Mouse (Mus musculus): ENCODE measurements around the gene Cnih3. TPM values are rescaled to one million over a fixed set of nuclear protein-coding genes. Genes with fewer than 3 reads are reported as not detected.

Cnih3 gene
- polyA plus RNA-seq, 1 experiment from 2014 or later = 0.11 TPM

GRCm38 (mm10) chr1:181476557-181476956 lies 124.1 kb downstream of the Cnih3 start:
- ATAC-seq (replicated peaks; ENCODE audit: insufficient number of reproducible peaks, insufficient read depth, low FRiP score, low read depth) = no peak
- H3K27me3 ChIP-seq = no peaks in the 10 kb centered on the region
- H3K9me3 ChIP-seq (replicated peaks) = no peaks in the 10 kb centered on the region; the same call in 1 of the 2 replicates
- no peaks in the 10 kb centered on the region for H3K36me3 ChIP-seq
- H3K4me2 ChIP-seq = no peak overlapping the region
- WGBS = 67% methylated on average over 6 of the region's 6 CpGs
- no peak overlapping the region for H3K9ac ChIP-seq
- no peak overlapping the region for H3K4me3 ChIP-seq
- no peaks in the 10 kb centered on the region for H3K4me1 ChIP-seq (replicated peaks)
- H3K27ac ChIP-seq = no peak overlapping the region

GRCm38 (mm10) chr1:181484696-181485095 lies 132.3 kb downstream of the Cnih3 start:
- Histone ChIP-seq H3K4me1 (replicated peaks) (no peaks in the 10 kb centered on the region), H3K9me3 (replicated peaks) (no peaks in the 10 kb centered on the region), H3K4me3 (no peak overlapping the region), H3K4me2 (no peak overlapping the region), H3K27me3 (no peaks in the 10 kb centered on the region), H3K9ac (no peak overlapping the region), H3K27ac (no peak overlapping the region), H3K36me3 (no peaks in the 10 kb centered on the region)
- ATAC-seq (replicated peaks; ENCODE audit: insufficient number of reproducible peaks, insufficient read depth, low FRiP score, low read depth) = no peak
- 72% methylated on average over 5 of the region's 5 CpGs for WGBS

- Histone ChIP-seq H3K27ac (no peak overlapping the region), H3K4me3 (no peak overlapping the region), H3K9me3 (replicated peaks) (no peaks in the 10 kb centered on the region), H3K27me3 (no peaks in the 10 kb centered on the region), H3K4me1 (replicated peaks) (no peaks in the 10 kb centered on the region), H3K36me3 (no peaks in the 10 kb centered on the region), H3K9ac (no peak overlapping the region), H3K4me2 (no peak overlapping the region)
- ATAC-seq (replicated peaks; ENCODE audit: insufficient number of reproducible peaks, insufficient read depth, low FRiP score, low read depth) = no peak
- WGBS = 93% methylated on average over 2 of the region's 2 CpGs
Measured at GRCm38 (mm10) chr1:181503471-181503870, 151.0 kb downstream of the Cnih3 start.

- peak; percentile 31; the same call in 1 of the 2 replicates for ATAC-seq (replicated peaks; ENCODE audit: insufficient number of reproducible peaks, insufficient read depth, low FRiP score, low read depth)
- Histone ChIP-seq H3K27ac (no peak overlapping the region), H3K36me3 (no peaks in the 10 kb centered on the region), H3K9ac (no peak overlapping the region), H3K27me3 (no peaks in the 10 kb centered on the region), H3K9me3 (replicated peaks) (no peaks in the 10 kb centered on the region), H3K4me2 (no peak overlapping the region), H3K4me3 (no peak overlapping the region), H3K4me1 (replicated peaks) (no peaks in the 10 kb centered on the region)
- WGBS = 43% methylated on average over 8 of the region's 8 CpGs
Measured at GRCm38 (mm10) chr1:181505367-181505766, 152.9 kb downstream of the Cnih3 start.

Other genes with a start within 250 kb of the Cnih3 start
- gene Nvl, start 208.4 kb upstream of the Cnih3 start, polyA plus RNA-seq (2015; fragmentation: Nextera tagmentation; extraction: Ambion mirVana) = 15.5 and 17.7 TPM in 2 replicates
- gene Cnih4, start 207.9 kb upstream of the Cnih3 start, polyA plus RNA-seq (2015; fragmentation: Nextera tagmentation; extraction: Ambion mirVana) = 128 and 135 TPM in 2 replicates
- 25.1 and 29.3 TPM in 2 replicates for gene Wdr26, start 140.6 kb upstream of the Cnih3 start, polyA plus RNA-seq (2015; fragmentation: Nextera tagmentation; extraction: Ambion mirVana)
- gene Ccdc121, start 158.8 kb downstream of the Cnih3 start, polyA plus RNA-seq (2015; fragmentation: Nextera tagmentation; extraction: Ambion mirVana) = 0.24 and 0.34 TPM in 2 replicates
- 0.53 and 0.77 TPM in 2 replicates for gene Dnah14, start 223.9 kb downstream of the Cnih3 start, polyA plus RNA-seq (2015; fragmentation: Nextera tagmentation; extraction: Ambion mirVana)